Mouse (Mus musculus): ENCODE measurements around the gene Slc23a2. TPM values are rescaled to one million over a fixed set of nuclear protein-coding genes. Genes with fewer than 3 reads are reported as not detected.

Gene Slc23a2
- polyA plus RNA-seq, 1 experiment from 2014 or later = 13.3 TPM

DNA sequence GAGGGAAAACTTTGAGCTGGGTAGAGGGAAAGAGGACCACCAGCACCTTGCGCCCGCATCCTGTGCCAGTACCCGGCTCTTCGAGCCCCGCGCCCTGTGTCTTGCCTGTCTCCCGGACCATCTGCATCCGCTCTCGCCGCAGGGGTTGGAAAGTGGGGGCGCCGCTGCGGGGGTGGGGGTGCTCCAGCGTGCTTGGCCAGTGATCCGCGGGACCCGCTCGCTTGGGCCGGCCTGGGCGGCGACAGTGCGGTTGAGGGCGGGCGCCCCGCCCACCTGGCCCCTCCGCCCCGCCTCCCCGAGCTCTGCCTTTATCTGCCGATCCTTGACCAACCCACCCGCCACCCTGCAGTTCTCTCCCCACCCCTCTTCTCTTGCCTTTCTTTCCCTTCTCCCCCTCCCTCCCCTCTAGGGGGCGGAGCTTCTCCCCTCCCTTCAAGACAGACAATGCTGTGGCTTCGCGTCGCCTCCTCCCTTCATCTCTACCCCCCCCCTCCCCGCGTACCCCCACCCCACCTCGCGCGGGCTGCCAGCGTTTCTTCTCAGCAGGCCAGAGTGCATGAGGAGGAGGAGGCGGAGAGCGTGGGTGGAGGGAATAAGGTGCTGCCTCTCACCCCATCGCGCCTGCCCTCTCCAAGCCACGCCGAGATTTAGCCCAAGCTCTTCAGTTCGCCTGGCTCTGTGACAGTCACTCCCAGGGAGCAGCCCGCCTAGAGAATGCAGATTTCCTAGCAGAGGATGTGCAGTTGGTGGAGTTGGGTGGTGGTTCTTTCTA lies 115.1 kb downstream of the Slc23a2 start, which contains the start of gene Rassf2:
Rassf2 (minus strand) TSS at position 613 of the 772 bp plus-strand sequence.
- peaks cover 6% of the 10 kb centered on the region; the same call in 1 of the 2 replicates for H3K4me1 ChIP-seq (ENCODE audit: control insufficient read depth, insufficient read depth, low read length)

DNA sequence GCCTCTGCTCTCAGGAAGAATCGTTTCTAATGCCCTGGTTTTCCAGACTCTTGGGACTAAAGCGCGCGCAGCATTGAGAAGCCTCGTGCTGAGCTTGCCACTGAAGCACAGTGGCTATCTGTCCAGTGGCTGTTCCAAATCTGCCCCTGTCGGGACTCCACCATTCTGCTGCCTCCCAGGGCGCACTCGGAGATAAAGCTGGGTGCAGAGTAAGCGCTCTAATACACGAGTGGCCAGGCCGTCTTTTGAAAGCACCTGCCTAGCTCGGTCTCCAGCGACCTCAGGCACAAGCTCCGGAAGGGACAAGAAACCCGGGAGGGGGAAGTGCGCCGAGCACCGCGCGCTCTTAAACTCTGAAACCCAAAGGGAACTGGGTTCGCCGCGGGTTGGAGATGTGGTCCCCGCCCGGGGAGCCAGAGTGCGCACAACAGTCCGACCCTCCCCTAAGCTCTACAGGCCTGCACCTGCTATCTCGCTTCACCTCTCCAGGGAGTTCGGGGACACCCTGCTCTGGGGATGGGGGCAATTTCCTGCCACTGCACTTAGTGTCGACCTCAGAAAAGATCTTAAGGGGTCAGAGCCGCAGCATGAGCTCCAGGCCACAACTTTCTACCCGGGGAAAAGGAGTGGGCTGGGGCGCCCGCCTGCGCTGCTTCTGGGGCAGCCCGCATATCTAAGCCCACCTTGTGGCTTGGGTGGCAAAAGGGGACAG lies 115.9 kb downstream of the Slc23a2 start:
- ATAC-seq (ENCODE audit: insufficient read depth, low FRiP score, low TSS enrichment) = peak; percentile 39
- WGBS = under 1% methylated on average over 36 of the region's 36 CpGs
- Histone ChIP-seq H3K9me3 (ENCODE audit: control insufficient read depth, low read length) (no peaks in the 10 kb centered on the region), H3K27me3 (ENCODE audit: control insufficient read depth, insufficient read depth, low read length) (no peaks in the 10 kb centered on the region), H3K9ac (ENCODE audit: low read length) (peak overlapping the region; percentile 72), H3K36me3 (ENCODE audit: control insufficient read depth, insufficient read depth, low read length) (no peaks in the 10 kb centered on the region), H3K4me3 (ENCODE audit: low read depth, low read length) (peak overlapping the region; percentile 59), H3K4me2 (ENCODE audit: low read depth) (peak overlapping the region; percentile 93), H3K4me1 (ENCODE audit: control insufficient read depth, insufficient read depth, low read length) (peaks cover 6% of the 10 kb centered on the region; the same call in 1 of the 2 replicates), H3K27ac (ENCODE audit: low read depth, low read length) (no peak overlapping the region)
- peak; percentile 53 for DNase-seq (ENCODE audit: low spot score)

More for the DNA sequence above, 115.1 kb downstream of the Slc23a2 start, which contains the start of gene Rassf2:
- Histone ChIP-seq H3K27ac (ENCODE audit: low read depth, low read length) (peak within 1 kb of the TSS; percentile 83), H3K27me3 (ENCODE audit: control insufficient read depth, insufficient read depth, low read length) (no peaks in the 10 kb centered on the region), H3K36me3 (ENCODE audit: control insufficient read depth, insufficient read depth, low read length) (no peaks in the 10 kb centered on the region), H3K9me3 (ENCODE audit: control insufficient read depth, low read length) (no peaks in the 10 kb centered on the region), H3K9ac (ENCODE audit: low read length) (peak within 1 kb of the TSS; percentile 72), H3K4me2 (ENCODE audit: low read depth) (peak within 1 kb of the TSS; percentile 93), H3K4me3 (ENCODE audit: low read depth, low read length) (peak within 1 kb of the TSS; percentile 59)
- under 1% methylated on average over 34 of the region's 48 CpGs for WGBS
- peak; percentile 92 for DNase-seq (ENCODE audit: low spot score)
- ATAC-seq (ENCODE audit: insufficient read depth, low FRiP score, low TSS enrichment) = peak; percentile 93

DNA sequence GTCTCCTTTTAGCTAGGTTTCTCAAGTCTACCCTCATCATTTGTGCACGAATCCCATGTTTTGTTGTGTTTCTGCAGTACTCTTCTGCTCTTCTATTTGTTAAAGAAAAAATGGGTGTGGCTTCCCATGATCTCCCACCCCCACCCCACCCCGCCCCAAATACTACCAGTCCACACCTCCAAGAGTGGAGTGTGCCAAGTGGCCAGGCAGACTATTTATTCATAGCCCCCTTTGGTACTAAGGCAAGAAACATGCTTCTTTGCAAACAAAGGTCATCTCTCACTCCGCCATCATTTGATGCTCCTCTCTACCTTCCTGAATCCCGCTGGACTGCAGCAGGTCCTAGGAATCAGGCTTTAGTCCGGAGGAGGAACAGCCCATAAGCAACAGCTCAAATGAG lies 116.8 kb downstream of the Slc23a2 start:
- 50% methylated on average over 5 of the region's 5 CpGs for WGBS
- H3K9ac ChIP-seq (ENCODE audit: low read length) = 0 out of 2 replicates have a peak overlapping the region, but pooled peaks have one; percentile 0

DNA sequence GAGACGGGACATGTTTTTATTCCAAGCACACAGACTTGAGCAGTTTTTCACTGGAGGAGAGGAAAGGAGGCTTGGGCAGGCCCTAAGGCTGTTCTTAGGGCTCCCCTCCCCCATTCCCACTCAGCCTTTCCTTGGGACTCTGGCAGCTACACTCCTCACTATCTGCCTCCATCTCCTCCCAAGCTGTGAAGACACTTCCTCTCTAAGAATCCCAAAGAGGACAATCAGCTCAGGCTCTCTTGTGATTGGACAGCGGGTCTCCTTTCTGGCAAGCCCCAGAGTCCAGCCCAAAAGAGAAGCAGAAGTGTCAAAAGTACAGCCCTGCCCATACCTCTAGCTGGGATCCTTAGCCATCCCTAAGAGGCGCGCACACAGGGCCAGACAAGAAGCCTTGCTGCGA lies 117.5 kb downstream of the Slc23a2 start:
- ATAC-seq (ENCODE audit: insufficient read depth, low FRiP score, low TSS enrichment) (no peak), DNase-seq (ENCODE audit: low spot score) (peak; percentile 17)
- peaks cover 6% of the 10 kb centered on the region; the same call in 1 of the 2 replicates for H3K4me1 ChIP-seq (ENCODE audit: control insufficient read depth, insufficient read depth, low read length)
- H3K27me3 ChIP-seq (ENCODE audit: control insufficient read depth, insufficient read depth, low read length) = no peaks in the 10 kb centered on the region
- no peak overlapping the region for H3K27ac ChIP-seq (ENCODE audit: low read depth, low read length)
- no peak overlapping the region for H3K9ac ChIP-seq (ENCODE audit: low read length)
- 58% methylated on average over 5 of the region's 5 CpGs for WGBS
- no peaks in the 10 kb centered on the region for H3K9me3 ChIP-seq (ENCODE audit: control insufficient read depth, low read length)
- H3K4me2 ChIP-seq (ENCODE audit: low read depth) = peak overlapping the region; percentile 93
- no peak overlapping the region for H3K4me3 ChIP-seq (ENCODE audit: low read depth, low read length)
- no peaks in the 10 kb centered on the region for H3K36me3 ChIP-seq (ENCODE audit: control insufficient read depth, insufficient read depth, low read length)

More for the DNA sequence above, 116.8 kb downstream of the Slc23a2 start:
- no peak for ATAC-seq (ENCODE audit: insufficient read depth, low FRiP score, low TSS enrichment)
- no peaks in the 10 kb centered on the region for H3K36me3 ChIP-seq (ENCODE audit: control insufficient read depth, insufficient read depth, low read length)
- no peak overlapping the region for H3K27ac ChIP-seq (ENCODE audit: low read depth, low read length)
- DNase-seq (ENCODE audit: low spot score) = no peak
- H3K9me3 ChIP-seq (ENCODE audit: control insufficient read depth, low read length) = no peaks in the 10 kb centered on the region
- peak overlapping the region; percentile 93 for H3K4me2 ChIP-seq (ENCODE audit: low read depth)
- H3K27me3 ChIP-seq (ENCODE audit: control insufficient read depth, insufficient read depth, low read length) = no peaks in the 10 kb centered on the region
- peaks cover 6% of the 10 kb centered on the region; the same call in 1 of the 2 replicates for H3K4me1 ChIP-seq (ENCODE audit: control insufficient read depth, insufficient read depth, low read length)
- H3K4me3 ChIP-seq (ENCODE audit: low read depth, low read length) = peak overlapping the region; percentile 59

DNA sequence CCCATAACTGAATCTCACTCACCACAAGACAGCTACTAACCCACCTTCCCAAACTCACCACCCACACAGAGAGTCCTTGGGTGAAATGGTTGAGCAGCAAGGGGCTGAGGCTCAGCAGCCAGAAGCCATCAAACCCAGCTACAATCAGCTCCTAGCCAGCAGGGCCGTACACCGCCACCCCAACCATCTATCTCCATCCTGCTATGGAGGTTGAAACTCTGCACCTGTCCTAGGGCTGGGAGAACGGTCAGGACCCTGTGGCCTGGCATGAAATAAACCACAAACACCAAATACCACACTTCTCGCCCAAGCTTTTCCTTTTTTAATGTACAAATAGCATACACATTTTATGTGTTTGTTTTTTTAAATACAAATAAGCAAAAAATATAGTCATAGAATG lies 120.9 kb downstream of the Slc23a2 start:
- Histone ChIP-seq H3K4me2 (ENCODE audit: low read depth) (no peak overlapping the region), H3K4me3 (ENCODE audit: low read depth, low read length) (no peak overlapping the region), H3K9me3 (ENCODE audit: control insufficient read depth, low read length) (no peaks in the 10 kb centered on the region), H3K4me1 (ENCODE audit: control insufficient read depth, insufficient read depth, low read length) (0 out of 2 replicates have a peak, but pooled peaks cover 3% of the 10 kb centered on the region), H3K27ac (ENCODE audit: low read depth, low read length) (no peak overlapping the region), H3K27me3 (ENCODE audit: control insufficient read depth, insufficient read depth, low read length) (no peaks in the 10 kb centered on the region), H3K9ac (ENCODE audit: low read length) (no peak overlapping the region), H3K36me3 (ENCODE audit: control insufficient read depth, insufficient read depth, low read length) (no peaks in the 10 kb centered on the region)
- WGBS = 90% methylated on average over 4 of the region's 4 CpGs
- DNase-seq (ENCODE audit: low spot score) (no peak), ATAC-seq (ENCODE audit: insufficient read depth, low FRiP score, low TSS enrichment) (no peak)

DNA sequence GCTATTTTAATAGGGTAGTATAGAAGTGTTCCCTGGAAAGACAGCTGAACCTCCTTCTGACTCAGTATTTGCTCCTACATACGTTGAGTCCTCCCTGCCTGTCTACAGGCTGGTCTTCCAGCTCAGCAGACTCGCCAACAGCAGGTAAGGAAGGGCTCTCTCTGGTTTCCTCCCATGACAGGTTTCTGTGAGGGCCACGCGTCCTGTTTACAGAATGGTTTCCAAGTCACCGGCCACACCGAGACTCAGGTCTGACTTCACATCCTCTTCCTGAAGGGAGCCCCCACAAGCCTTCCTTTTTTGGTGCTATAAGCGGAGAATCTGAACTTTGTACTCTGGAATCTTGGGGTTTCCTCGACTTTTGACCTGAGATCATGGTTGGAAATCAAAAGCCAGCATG lies 122.3 kb downstream of the Slc23a2 start:
- ATAC-seq (ENCODE audit: insufficient read depth, low FRiP score, low TSS enrichment) = no peak
- WGBS = 84% methylated on average over 8 of the region's 8 CpGs
- H3K27ac ChIP-seq (ENCODE audit: low read depth, low read length) = no peak overlapping the region
- H3K9ac ChIP-seq (ENCODE audit: low read length) = no peak overlapping the region
- H3K4me2 ChIP-seq (ENCODE audit: low read depth) = no peak overlapping the region
- DNase-seq (ENCODE audit: low spot score) = no peak
- H3K9me3 ChIP-seq (ENCODE audit: control insufficient read depth, low read length) = no peaks in the 10 kb centered on the region
- no peak overlapping the region for H3K4me3 ChIP-seq (ENCODE audit: low read depth, low read length)
- no peaks in the 10 kb centered on the region for H3K36me3 ChIP-seq (ENCODE audit: control insufficient read depth, insufficient read depth, low read length)
- 0 out of 2 replicates have a peak, but pooled peaks cover under 1% of the 10 kb centered on the region for H3K4me1 ChIP-seq (ENCODE audit: control insufficient read depth, insufficient read depth, low read length)
- no peaks in the 10 kb centered on the region for H3K27me3 ChIP-seq (ENCODE audit: control insufficient read depth, insufficient read depth, low read length)

DNA sequence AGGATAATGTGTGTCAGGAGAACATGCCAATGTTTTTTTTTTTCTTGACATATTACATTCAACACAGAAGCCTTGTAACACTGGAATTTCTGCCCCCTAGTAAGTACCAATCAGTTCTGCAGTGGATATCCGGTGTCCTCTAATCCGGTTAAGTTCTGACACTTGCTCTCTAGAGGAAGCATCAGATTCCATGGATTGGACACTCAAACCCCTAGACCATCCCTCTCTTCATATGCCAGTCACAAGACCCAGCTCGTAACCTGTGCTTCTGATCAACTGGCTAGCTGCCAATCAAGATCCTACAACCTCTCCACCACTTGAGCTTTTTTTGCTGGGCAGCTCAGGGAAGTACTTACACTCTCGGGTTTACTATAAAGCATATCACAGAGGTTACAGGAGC lies 123.3 kb downstream of the Slc23a2 start:
- no peak overlapping the region for H3K4me3 ChIP-seq (ENCODE audit: low read depth, low read length)
- H3K4me2 ChIP-seq (ENCODE audit: low read depth) = no peak overlapping the region
- no peak overlapping the region for H3K9ac ChIP-seq (ENCODE audit: low read length)
- no peaks in the 10 kb centered on the region for H3K4me1 ChIP-seq (ENCODE audit: control insufficient read depth, insufficient read depth, low read length)
- no peaks in the 10 kb centered on the region for H3K27me3 ChIP-seq (ENCODE audit: control insufficient read depth, insufficient read depth, low read length)
- no peak for DNase-seq (ENCODE audit: low spot score)
- H3K9me3 ChIP-seq (ENCODE audit: control insufficient read depth, low read length) = no peaks in the 10 kb centered on the region
- no peak overlapping the region for H3K27ac ChIP-seq (ENCODE audit: low read depth, low read length)
- WGBS = 92% methylated on average over 4 of the region's 4 CpGs
- H3K36me3 ChIP-seq (ENCODE audit: control insufficient read depth, insufficient read depth, low read length) = no peaks in the 10 kb centered on the region
- ATAC-seq (ENCODE audit: insufficient read depth, low FRiP score, low TSS enrichment) = no peak

DNA sequence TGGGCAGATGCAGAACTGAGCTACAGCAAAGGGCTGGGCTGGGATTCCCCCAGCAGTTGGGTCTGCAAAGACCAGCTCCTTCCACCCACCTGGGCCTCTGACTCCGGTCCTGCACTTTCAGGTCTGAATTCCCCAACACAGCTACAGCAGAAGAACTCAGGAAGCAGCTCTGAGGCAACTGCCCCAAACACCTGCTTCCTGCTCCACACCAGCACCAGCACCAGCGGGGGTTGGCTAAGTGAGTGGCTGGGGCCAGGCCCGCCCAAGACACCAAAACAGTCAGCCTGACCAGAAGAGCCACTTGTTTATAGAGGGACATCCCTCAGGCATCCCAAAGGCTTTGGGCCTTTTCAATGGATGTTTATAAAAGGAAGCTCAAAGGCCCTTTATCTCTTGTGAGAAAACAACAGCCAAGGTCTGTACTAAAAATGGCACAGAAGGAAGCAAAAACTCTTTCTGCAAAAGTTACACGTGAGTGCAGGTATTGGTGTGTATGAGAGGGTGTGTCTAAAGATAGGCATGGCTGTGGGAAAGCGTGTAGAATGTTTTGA lies 123.8 kb downstream of the Slc23a2 start:
- no peak for ATAC-seq (ENCODE audit: insufficient read depth, low FRiP score, low TSS enrichment)
- Histone ChIP-seq H3K36me3 (ENCODE audit: control insufficient read depth, insufficient read depth, low read length) (no peaks in the 10 kb centered on the region), H3K4me1 (ENCODE audit: control insufficient read depth, insufficient read depth, low read length) (no peaks in the 10 kb centered on the region), H3K9ac (ENCODE audit: low read length) (no peak overlapping the region), H3K4me2 (ENCODE audit: low read depth) (no peak overlapping the region), H3K27ac (ENCODE audit: low read depth, low read length) (no peak overlapping the region), H3K9me3 (ENCODE audit: control insufficient read depth, low read length) (no peaks in the 10 kb centered on the region), H3K27me3 (ENCODE audit: control insufficient read depth, insufficient read depth, low read length) (no peaks in the 10 kb centered on the region), H3K4me3 (ENCODE audit: low read depth, low read length) (no peak overlapping the region)
- DNase-seq (ENCODE audit: low spot score) = no peak
- 67% methylated on average over 5 of the region's 5 CpGs for WGBS
